Mouse (Mus musculus) intestine, embryonic 16.5 days (tissue): ENCODE data around the gene Cct2. TPM values are rescaled to one million over a fixed set of nuclear protein-coding genes. Genes with fewer than 3 reads are reported as not detected.
A peak's percentile ranks its signal among the peaks of the same experiment; 100 is the strongest.

Source experiments
- ATAC-seq: fragments of 200-750 bp; cut with Nextera tagmentation; 2 replicates; pipeline ENCODE4 v1.8.0; 2017; ENCODE audit warnings: moderate TSS enrichment, moderate library complexity
- H3K27ac ChIP-seq: fragments of 300-500 bp; sonication (generic); 2 replicates; pipeline ENCODE4 v1.5.1; 2014; ENCODE audit warnings: mild to moderate bottlenecking, low read length
- H3K27me3 ChIP-seq: fragments of 300-500 bp; sonication (generic); replicated peaks from 2 replicates; pipeline ENCODE4 v1.6.1; 2014; ENCODE audit warnings: low read length, control low read depth, mixed read lengths; ENCODE audit not compliant: control insufficient read depth, insufficient read depth
- H3K36me3 ChIP-seq: fragments of 300-500 bp; sonication (generic); 2 replicates; pipeline ENCODE4 v1.6.1; 2014; ENCODE audit warnings: low read length, control low read depth; ENCODE audit not compliant: control insufficient read depth, insufficient read depth
- H3K4me1 ChIP-seq: fragments of 300-500 bp; sonication (generic); 2 replicates; pipeline ENCODE4 v1.6.1; 2014; ENCODE audit warnings: low read length, control low read depth, mixed read lengths; ENCODE audit not compliant: control insufficient read depth, insufficient read depth
- H3K4me2 ChIP-seq: fragments of 300-500 bp; sonication (generic); 2 replicates; pipeline ENCODE4 v1.6.1; 2014; ENCODE audit warnings: low read depth, low read length, control low read depth
- H3K4me3 ChIP-seq: fragments of 300-500 bp; sonication (generic); 2 replicates; pipeline ENCODE4 v1.5.1; 2014; ENCODE audit warnings: mild to moderate bottlenecking, low read length
- H3K9ac ChIP-seq: fragments of 300-500 bp; sonication (generic); 2 replicates; pipeline ENCODE4 v1.6.1; 2014; ENCODE audit warnings: low read depth, low read length
- H3K9me3 ChIP-seq: fragments of 300-500 bp; sonication (generic); 2 replicates; pipeline ENCODE4 v1.6.1; 2016; ENCODE audit warnings: low read length, control low read depth; ENCODE audit not compliant: control insufficient read depth
- WGBS: fragments of 180-500 bp; shearing (Covaris S2); extraction: QIAGEN DNeasy Blood & Tissue Kit; methylation state at CpG from one replicate; pipeline ENCODE4 v1.1.7; 2014; 5-methylcytosine and 5-hydroxymethylcytosine counted together
- polyA plus RNA-seq: library from polyadenylated mRNA; unstranded; fragments of >200 nt; fragmentation: Nextera tagmentation; extraction: Ambion mirVana; gene quantifications from 2 replicates; pipeline ENCODE4 v1.2.1, GENCODE M21; 2015

Gene Cct2
- polyA plus RNA-seq = 216 and 238 TPM in 2 replicates

GRCm38 (mm10) chr10:117063254-117064021 is at the start of gene Cct2:
Gene Cct2 (minus strand): TSS chr10:117063814.
- WGBS = under 1% methylated on average over 68 of the region's 68 CpGs
- Histone ChIP-seq H3K9me3 (no peaks in the 10 kb centered on the region), H3K4me3 (peak within 1 kb of the TSS; percentile 94), H3K9ac (peak within 1 kb of the TSS; percentile 85), H3K4me2 (peak within 1 kb of the TSS; percentile 91), H3K27me3 (no peaks in the 10 kb centered on the region), H3K36me3 (peaks cover 10% of the 10 kb centered on the region), H3K27ac (peak within 1 kb of the TSS; percentile 87), H3K4me1 (0 out of 2 replicates have a peak, but pooled peaks cover 4% of the 10 kb centered on the region)
- peak; percentile 96 for ATAC-seq

DNA sequence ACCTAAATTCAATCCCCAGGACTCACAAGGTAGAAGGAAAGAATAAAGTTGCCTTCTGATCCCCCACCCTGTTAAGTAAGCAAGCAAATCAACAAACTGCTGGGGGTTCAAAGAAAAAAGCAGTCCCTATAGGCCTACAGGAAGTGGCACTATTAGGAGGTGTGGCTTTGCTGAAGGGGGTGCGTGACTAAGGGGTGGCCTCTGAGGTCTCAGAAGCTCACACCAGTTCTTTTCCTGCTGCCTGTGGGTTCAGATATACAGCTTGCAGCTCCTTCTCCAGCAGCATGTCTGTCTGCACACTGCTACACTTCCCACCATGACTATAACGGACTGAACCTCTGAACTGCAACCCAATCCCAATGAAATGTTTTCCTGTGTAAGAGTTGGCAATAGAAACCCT is 48.9 kb upstream of the Cct2 start:
- H3K4me1 ChIP-seq = peaks cover 22% of the 10 kb centered on the region
- no peak overlapping the region; the same call in 1 of the 2 replicates for H3K27ac ChIP-seq
- no peaks in the 10 kb centered on the region for H3K9me3 ChIP-seq
- no peaks in the 10 kb centered on the region for H3K27me3 ChIP-seq
- no peak overlapping the region for H3K4me3 ChIP-seq
- H3K4me2 ChIP-seq = no peak overlapping the region
- peak; percentile 66 for ATAC-seq
- H3K36me3 ChIP-seq = no peaks in the 10 kb centered on the region
- WGBS = 35% methylated on average over 2 of the region's 2 CpGs
- H3K9ac ChIP-seq = no peak overlapping the region

GRCm38 (mm10) chr10:117111455-117111854 is 47.8 kb upstream of the Cct2 start:
- no peak overlapping the region for H3K4me3 ChIP-seq
- H3K27me3 ChIP-seq = no peaks in the 10 kb centered on the region
- no peak overlapping the region for H3K9ac ChIP-seq
- no peaks in the 10 kb centered on the region for H3K9me3 ChIP-seq
- no peak overlapping the region for H3K27ac ChIP-seq
- no peak overlapping the region for H3K4me2 ChIP-seq
- WGBS = 63% methylated on average over 7 of the region's 7 CpGs
- peaks cover 25% of the 10 kb centered on the region for H3K4me1 ChIP-seq
- ATAC-seq = no peak
- H3K36me3 ChIP-seq = no peaks in the 10 kb centered on the region

DNA sequence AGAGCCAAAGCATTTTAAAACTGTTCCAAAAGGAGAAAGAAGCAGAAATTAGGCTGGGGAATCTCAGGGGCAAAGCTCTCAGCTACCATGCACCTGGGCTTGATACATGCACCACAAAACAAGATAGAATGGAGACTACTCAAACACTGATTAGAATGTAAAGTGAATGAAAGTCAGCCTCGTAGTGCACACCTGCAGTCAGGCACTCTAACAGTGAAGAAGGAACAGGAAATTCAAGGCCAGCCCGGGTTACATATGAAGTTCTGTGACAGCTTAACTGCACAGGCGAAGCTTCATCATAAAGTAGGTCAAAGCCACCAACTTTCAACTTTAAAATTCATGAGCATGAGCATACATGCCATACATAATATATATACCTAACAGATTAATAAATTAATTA is 46.7 kb upstream of the Cct2 start:
- Histone ChIP-seq H3K9me3 (no peaks in the 10 kb centered on the region), H3K9ac (no peak overlapping the region), H3K27me3 (no peaks in the 10 kb centered on the region), H3K4me2 (no peak overlapping the region), H3K27ac (no peak overlapping the region), H3K4me3 (no peak overlapping the region), H3K4me1 (peaks cover 27% of the 10 kb centered on the region), H3K36me3 (no peaks in the 10 kb centered on the region)
- no peak for ATAC-seq
- 50% methylated on average over 3 of the region's 3 CpGs for WGBS

DNA sequence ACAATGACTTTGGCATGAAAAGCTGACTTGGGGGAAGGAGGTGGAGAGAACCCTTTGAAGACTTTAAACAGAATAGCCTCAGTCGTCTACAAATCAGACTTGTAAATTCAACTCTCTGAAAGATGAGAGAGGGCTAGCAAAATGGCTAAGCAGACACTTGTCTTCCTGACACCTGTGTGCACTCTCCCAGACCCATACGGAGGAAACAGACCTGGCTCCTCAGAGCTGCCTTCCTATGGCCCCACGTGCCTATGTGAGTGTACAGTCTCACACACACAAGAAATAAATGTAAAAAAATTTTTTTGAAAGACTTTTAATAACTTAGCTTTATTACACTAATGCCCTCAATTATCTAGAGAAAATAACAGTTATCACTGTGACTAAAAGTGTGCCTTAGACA is 43.1 kb upstream of the Cct2 start:
- Histone ChIP-seq H3K9ac (no peak overlapping the region), H3K9me3 (no peaks in the 10 kb centered on the region), H3K4me1 (peaks cover 29% of the 10 kb centered on the region), H3K4me2 (no peak overlapping the region), H3K27ac (no peak overlapping the region), H3K27me3 (no peaks in the 10 kb centered on the region), H3K36me3 (no peaks in the 10 kb centered on the region), H3K4me3 (no peak overlapping the region)
- WGBS = 17% methylated on average over 3 of the region's 3 CpGs
- ATAC-seq = no peak

- Histone ChIP-seq H3K4me1 (peaks cover 29% of the 10 kb centered on the region), H3K27me3 (no peaks in the 10 kb centered on the region), H3K4me2 (no peak overlapping the region), H3K9ac (no peak overlapping the region), H3K36me3 (no peaks in the 10 kb centered on the region), H3K27ac (no peak overlapping the region), H3K4me3 (no peak overlapping the region), H3K9me3 (no peaks in the 10 kb centered on the region)
- 15% methylated on average over 4 of the region's 4 CpGs for WGBS
- ATAC-seq = peak; percentile 51
Measured at GRCm38 (mm10) chr10:117106244-117106643, 42.6 kb upstream of the Cct2 start.

GRCm38 (mm10) chr10:117105015-117105414 is 41.4 kb upstream of the Cct2 start:
- ATAC-seq = peak; percentile 47; the same call in 1 of the 2 replicates
- Histone ChIP-seq H3K36me3 (no peaks in the 10 kb centered on the region), H3K9me3 (no peaks in the 10 kb centered on the region), H3K4me1 (peaks cover 27% of the 10 kb centered on the region), H3K27ac (peak overlapping the region; percentile 37; the same call in 1 of the 2 replicates), H3K27me3 (no peaks in the 10 kb centered on the region), H3K9ac (no peak overlapping the region), H3K4me2 (0 out of 2 replicates have a peak overlapping the region, but pooled peaks have one; percentile 17), H3K4me3 (no peak overlapping the region)
- 57% methylated on average over 4 of the region's 4 CpGs for WGBS

DNA sequence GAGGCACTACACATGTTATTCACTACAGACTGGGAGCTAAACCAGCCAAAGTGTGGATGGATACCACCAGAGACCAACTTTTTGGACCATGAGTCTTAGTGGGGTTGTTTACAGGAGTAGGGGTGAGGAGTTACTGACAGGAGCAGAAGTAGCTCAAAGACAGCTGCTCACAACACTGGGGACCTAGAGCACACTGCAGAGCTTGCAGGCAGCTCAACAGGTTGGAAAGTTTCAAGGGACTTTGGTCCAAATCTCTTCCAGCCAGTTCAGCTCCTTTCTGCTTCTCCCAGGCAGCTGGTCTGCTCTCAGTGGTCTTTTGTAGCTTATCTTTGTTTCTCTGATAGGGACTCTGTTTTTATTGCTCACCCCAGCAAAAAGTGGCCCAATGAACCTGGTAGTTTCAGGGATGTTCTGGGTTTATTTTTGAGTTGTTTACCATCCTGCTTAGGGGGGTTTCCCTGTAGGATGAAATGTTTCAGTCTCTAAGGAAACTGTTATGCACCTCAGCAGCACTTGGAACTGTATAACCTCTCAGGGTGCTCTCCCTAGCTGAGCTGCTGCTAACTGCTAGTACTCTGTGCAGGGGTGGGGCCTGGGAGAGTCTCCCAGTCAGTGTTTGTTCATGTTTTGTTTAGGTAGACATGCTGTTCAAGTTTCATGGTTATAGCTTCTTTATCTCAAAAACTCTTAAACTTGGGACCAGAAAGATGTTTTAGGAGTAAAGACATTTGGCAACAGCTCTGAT is 40.4 kb upstream of the Cct2 start:
- no peak overlapping the region for H3K4me3 ChIP-seq
- H3K9me3 ChIP-seq = no peaks in the 10 kb centered on the region
- peak; percentile 70 for ATAC-seq
- H3K27me3 ChIP-seq = no peaks in the 10 kb centered on the region
- H3K4me2 ChIP-seq = no peak overlapping the region
- no peak overlapping the region for H3K9ac ChIP-seq
- H3K27ac ChIP-seq = peak overlapping the region; percentile 45; the same call in 1 of the 2 replicates
- H3K36me3 ChIP-seq = no peaks in the 10 kb centered on the region
- peaks cover 27% of the 10 kb centered on the region for H3K4me1 ChIP-seq

DNA sequence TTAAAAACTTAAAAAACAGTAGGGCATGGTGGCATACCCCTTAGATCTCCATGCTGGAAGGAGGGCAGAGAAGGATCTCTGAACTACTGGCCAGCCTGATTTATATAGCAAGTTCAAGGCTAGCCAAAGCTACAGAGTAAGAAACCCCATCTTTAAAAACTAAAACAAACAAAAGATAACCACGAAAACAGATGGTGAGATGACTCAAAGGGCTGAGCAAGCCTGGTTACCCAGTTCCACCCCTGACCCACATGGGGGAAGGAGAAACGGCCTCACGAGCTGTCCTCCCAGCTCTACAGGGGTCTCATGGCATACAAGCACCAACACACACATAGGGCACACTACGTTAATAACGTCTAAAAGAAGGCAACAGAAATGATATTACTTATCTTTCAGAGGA is 36.6 kb upstream of the Cct2 start:
- H3K9me3 ChIP-seq = no peaks in the 10 kb centered on the region
- no peak overlapping the region for H3K4me2 ChIP-seq
- 73% methylated on average over 5 of the region's 5 CpGs for WGBS
- no peak overlapping the region for H3K27ac ChIP-seq
- H3K9ac ChIP-seq = no peak overlapping the region
- ATAC-seq = no peak
- no peaks in the 10 kb centered on the region for H3K36me3 ChIP-seq
- H3K4me1 ChIP-seq = peaks cover 15% of the 10 kb centered on the region
- no peak overlapping the region for H3K4me3 ChIP-seq
- no peaks in the 10 kb centered on the region for H3K27me3 ChIP-seq
